Mouse (Mus musculus) liver, adult 2 months (tissue): ENCODE data around the gene Arid5a. TPM values are rescaled to one million over a fixed set of nuclear protein-coding genes. Genes with fewer than 3 reads are reported as not detected.

Experiments
- DNase-seq: peaks from one replicate; pipeline ENCODE4 v3.0.0-alpha.2; 2011; ENCODE audit warnings: low read depth, low spot score; ENCODE audit errors: extremely low read depth
- H3K27ac ChIP-seq: fragments of 200-500 bp; replicated peaks from 2 replicates; pipeline ENCODE4 v1.5.1; 2012; ENCODE audit warnings: low read depth, mild to moderate bottlenecking, control low read depth, inconsistent platforms, low read length; ENCODE audit not compliant: insufficient read depth
- H3K27me3 ChIP-seq: fragments of 200-500 bp; 2 replicates; pipeline ENCODE4 v1.6.1; 2012; ENCODE audit warnings: mild to moderate bottlenecking, moderate library complexity, low read length, inconsistent platforms; ENCODE audit not compliant: control insufficient read depth, insufficient read depth
- H3K36me3 ChIP-seq: fragments of 200-500 bp; 2 replicates; pipeline ENCODE4 v1.6.1; 2012; ENCODE audit warnings: low read length, inconsistent platforms; ENCODE audit not compliant: control insufficient read depth, insufficient read depth
- H3K4me1 ChIP-seq: fragments of 200-500 bp; 2 replicates; pipeline ENCODE4 v1.6.1; 2011; ENCODE audit warnings: low read length; ENCODE audit not compliant: control insufficient read depth, insufficient read depth
- H3K4me3 ChIP-seq: fragments of 200-500 bp; 2 replicates; pipeline ENCODE4 v1.5.1; 2011; ENCODE audit warnings: low read depth, mild to moderate bottlenecking, control low read depth, low read length, moderate library complexity; ENCODE audit not compliant: insufficient read depth
- H3K79me2 ChIP-seq: fragments of 200-500 bp; 2 replicates; pipeline ENCODE4 v1.6.1; 2012; ENCODE audit warnings: inconsistent platforms, mild to moderate bottlenecking, low read length, moderate library complexity; ENCODE audit not compliant: control insufficient read depth, insufficient read depth
- H3K9ac ChIP-seq: fragments of 200-500 bp; 2 replicates; pipeline ENCODE4 v1.6.1; 2012; ENCODE audit warnings: low read depth, mild to moderate bottlenecking, control low read depth, inconsistent platforms, low read length
- CTCF ChIP-seq: fragments of 200-500 bp; IDR thresholded peaks from 2 replicates; pipeline ENCODE4 v1.5.1; 2011; ENCODE audit warnings: low read depth, low read length, control low read depth
- POLR2A ChIP-seq: fragments of 200-500 bp; IDR thresholded peaks from 2 replicates; pipeline ENCODE4 v1.6.1; 2011; ENCODE audit warnings: low read length, control low read depth; ENCODE audit not compliant: insufficient read depth; ENCODE audit errors: extremely low read depth
- WGBS: fragments of 180-500 bp; shearing (Covaris S2); methylation state at CpG from one replicate; pipeline ENCODE4 v1.1.7; 2018; 5-methylcytosine and 5-hydroxymethylcytosine counted together
- polyA plus RNA-seq: library from polyadenylated mRNA; depleted of rRNA; stranded (reverse); fragments of >200 nt; gene quantifications from 2 replicates; pipeline ENCODE4 v1.2.3, GENCODE M21; 2012
- total RNA-seq: library from RNA; depleted of rRNA; stranded (reverse); fragments of >200 nt; gene quantifications from 2 replicates; pipeline ENCODE4 v1.2.3, GENCODE M21; 2014

The Arid5a gene
- total and polyA plus RNA-seq, 2 experiments: 1.7 to 3.8 TPM

DNA sequence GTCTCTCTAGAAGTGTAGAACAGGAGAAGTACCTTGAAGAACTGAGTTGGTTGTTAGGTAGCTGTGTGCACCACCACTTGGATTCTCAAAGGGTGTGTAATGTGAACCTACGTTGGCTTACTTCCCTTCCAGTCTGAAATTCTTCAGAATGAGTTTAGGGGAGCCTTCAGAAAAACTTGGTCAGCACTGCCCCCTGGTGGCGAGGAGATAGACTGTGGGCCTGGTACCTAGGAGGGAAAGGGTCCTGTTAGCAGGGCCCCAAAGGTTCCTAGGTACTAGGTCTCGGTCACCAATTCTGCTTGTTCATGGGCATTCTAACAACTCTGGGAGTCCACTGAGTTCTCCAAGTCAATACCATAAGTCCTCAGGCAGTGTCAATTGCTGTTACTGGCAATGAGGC lies 28.3 kb upstream of the Arid5a start:
- Histone ChIP-seq H3K9ac (no peak overlapping the region), H3K27me3 (no peaks in the 10 kb centered on the region), H3K27ac (no peak overlapping the region), H3K36me3 (no peaks in the 10 kb centered on the region), H3K79me2 (no peaks in the 10 kb centered on the region), H3K4me1 (no peaks in the 10 kb centered on the region), H3K4me3 (no peak overlapping the region)
- 28% methylated on average over 3 of the region's 3 CpGs for WGBS
- TF ChIP-seq POLR2A: no peak
- peak; percentile 80 for TF ChIP-seq CTCF
- DNase-seq: peak; percentile 34

DNA sequence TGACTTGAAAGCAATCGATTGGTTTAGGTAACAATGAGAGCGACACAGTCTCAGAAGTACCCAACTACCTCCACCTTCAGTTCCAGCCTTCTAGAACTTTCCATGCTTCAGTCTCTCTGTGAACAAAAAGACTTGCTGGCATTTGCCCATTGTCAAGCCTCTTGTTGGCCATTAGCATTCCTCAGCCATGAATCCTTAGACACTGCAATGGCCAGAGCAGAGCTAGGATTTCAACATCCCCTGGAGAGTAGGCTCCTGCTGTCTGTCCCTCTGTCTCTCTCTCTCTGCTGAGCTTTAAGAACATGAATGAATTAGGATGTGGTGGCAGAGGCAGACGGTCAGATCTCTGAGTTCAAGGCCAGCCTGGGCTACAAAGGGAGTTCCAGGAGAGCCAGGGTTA lies 26.6 kb upstream of the Arid5a start:
- WGBS: 85% methylated on average over 3 of the region's 3 CpGs
- Histone ChIP-seq H3K79me2 (no peaks in the 10 kb centered on the region), H3K4me1 (no peaks in the 10 kb centered on the region), H3K36me3 (no peaks in the 10 kb centered on the region), H3K27ac (no peak overlapping the region), H3K4me3 (no peak overlapping the region), H3K27me3 (no peaks in the 10 kb centered on the region), H3K9ac (no peak overlapping the region)
- TF ChIP-seq POLR2A: no peak
- TF ChIP-seq CTCF: no peak
- DNase-seq: no peak

DNA sequence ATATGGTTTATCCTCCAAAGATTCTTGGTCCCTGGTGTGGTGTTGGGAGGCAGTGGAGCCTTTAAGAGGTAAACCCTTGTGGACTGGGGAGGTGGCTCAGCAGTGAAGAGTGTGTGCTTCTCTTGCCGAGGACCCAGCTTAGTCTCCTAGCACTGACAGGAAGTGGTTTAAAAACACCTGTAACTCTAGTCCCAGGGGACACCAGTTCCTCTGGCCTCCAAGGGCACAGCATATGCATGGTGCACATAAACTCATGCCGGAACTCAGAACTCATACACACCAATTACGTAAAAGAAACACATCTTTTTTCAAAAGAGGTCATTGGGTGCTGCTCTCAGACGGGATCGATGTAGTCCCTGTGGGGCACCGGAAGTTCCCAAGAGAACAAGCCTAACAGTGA lies 25.7 kb upstream of the Arid5a start:
- Histone ChIP-seq H3K36me3 (no peaks in the 10 kb centered on the region), H3K79me2 (no peaks in the 10 kb centered on the region), H3K4me1 (no peaks in the 10 kb centered on the region), H3K9ac (no peak overlapping the region), H3K27ac (no peak overlapping the region), H3K27me3 (no peaks in the 10 kb centered on the region), H3K4me3 (no peak overlapping the region)
- no peak for DNase-seq
- 92% methylated on average over 6 of the region's 6 CpGs for WGBS
- no peak for TF ChIP-seq POLR2A
- TF ChIP-seq CTCF: no peak

DNA sequence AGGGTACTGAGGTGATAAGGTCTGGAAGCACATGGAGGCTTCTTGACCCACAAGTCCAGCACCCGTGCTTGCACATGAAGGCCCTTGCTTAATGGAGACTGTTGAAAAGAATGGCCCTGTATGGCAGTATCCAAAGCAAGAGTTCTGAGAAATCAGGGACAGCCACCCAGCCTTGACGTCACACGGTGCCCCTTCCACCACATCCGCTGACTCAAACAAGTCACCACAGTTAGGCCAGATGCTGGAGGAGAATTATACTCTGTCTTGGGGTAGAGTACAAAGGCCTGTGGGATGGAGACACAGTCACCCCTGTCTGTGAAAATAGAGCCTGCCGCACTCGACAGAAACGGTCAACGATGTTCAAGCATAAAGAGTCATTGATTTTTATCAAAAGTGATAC lies 14.1 kb upstream of the Arid5a start:
- H3K36me3 ChIP-seq: no peaks in the 10 kb centered on the region
- no peak overlapping the region for H3K27ac ChIP-seq
- H3K9ac ChIP-seq: no peak overlapping the region
- H3K4me3 ChIP-seq: no peak overlapping the region
- H3K4me1 ChIP-seq: no peaks in the 10 kb centered on the region
- no peaks in the 10 kb centered on the region for H3K79me2 ChIP-seq
- DNase-seq: no peak
- TF ChIP-seq CTCF: no peak
- no peak for TF ChIP-seq POLR2A
- no peaks in the 10 kb centered on the region for H3K27me3 ChIP-seq
- 93% methylated on average over 8 of the region's 8 CpGs for WGBS

DNA sequence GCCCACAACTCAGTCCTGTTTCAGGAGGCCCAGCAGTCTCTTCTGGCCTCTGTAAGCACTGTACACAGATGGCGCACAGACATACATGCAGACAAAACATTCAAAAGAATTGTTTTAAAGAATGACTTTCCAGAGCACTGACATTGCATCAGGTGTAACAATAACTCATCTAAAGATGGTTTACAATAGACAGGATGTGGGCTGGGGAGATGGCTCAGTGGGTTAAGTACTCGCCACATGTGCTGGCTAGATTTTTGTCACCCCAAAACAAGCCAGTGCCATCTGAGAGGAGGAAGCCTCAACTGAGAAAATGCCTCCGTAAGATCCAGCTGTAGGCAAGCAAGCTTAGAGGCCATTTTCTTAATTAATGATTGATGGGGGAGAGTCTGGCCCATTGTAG lies 13.1 kb upstream of the Arid5a start:
- H3K27me3 ChIP-seq: no peaks in the 10 kb centered on the region
- no peaks in the 10 kb centered on the region for H3K36me3 ChIP-seq
- TF ChIP-seq CTCF: no peak
- H3K9ac ChIP-seq: no peak overlapping the region
- H3K4me1 ChIP-seq: no peaks in the 10 kb centered on the region
- WGBS: 83% methylated on average over 3 of the region's 3 CpGs
- no peak overlapping the region for H3K27ac ChIP-seq
- DNase-seq: no peak
- H3K79me2 ChIP-seq: no peaks in the 10 kb centered on the region
- H3K4me3 ChIP-seq: no peak overlapping the region

DNA sequence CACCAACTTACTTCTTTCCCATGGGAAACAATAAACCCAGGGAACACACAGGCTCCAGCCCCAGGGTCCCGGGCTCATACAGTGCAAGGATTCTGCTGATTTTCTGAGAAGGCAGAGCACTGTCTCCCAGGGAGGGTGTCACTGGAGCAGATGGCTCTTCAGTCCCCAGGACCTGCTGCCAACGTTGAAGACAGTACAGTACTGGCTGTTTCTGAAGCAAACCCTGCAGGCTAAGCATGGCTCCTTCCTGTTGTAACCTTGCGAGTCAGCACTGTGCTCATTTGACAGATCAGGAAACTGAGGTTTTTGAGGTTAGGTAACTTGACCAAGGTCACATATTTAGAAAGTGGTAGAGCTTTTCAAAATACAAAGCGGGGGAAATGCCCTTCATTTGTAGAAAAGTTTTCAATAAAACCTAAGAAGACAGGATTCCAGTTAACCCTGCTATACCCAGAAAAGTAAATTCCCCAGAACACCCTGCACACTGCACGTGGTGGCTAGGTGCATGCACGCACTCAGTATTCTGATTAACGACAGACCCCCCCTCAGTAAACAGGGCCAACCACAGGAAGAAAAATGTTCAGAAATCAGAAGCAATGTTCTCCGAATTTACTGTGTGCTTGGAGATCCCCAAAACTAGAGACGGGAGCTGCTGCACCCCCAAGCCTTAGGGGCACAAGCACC lies 10.9 kb upstream of the Arid5a start:
- no peak for TF ChIP-seq POLR2A
- TF ChIP-seq CTCF: no peak
- no peak overlapping the region for H3K4me3 ChIP-seq
- 56% methylated on average over 9 of the region's 9 CpGs for WGBS
- no peak for DNase-seq
- H3K9ac ChIP-seq: no peak overlapping the region
- no peaks in the 10 kb centered on the region for H3K4me1 ChIP-seq
- no peaks in the 10 kb centered on the region for H3K79me2 ChIP-seq
- no peak overlapping the region for H3K27ac ChIP-seq
- no peaks in the 10 kb centered on the region for H3K36me3 ChIP-seq
- H3K27me3 ChIP-seq: no peaks in the 10 kb centered on the region
